Mouse (Mus musculus) gastrocnemius, adult 18-20 months (tissue): Measurements from ENCODE around the gene Irx3. TPM values are rescaled to one million over a fixed set of nuclear protein-coding genes. Genes with fewer than 3 reads are reported as not detected.

Experiments used
- DNase-seq: peaks from one replicate; pipeline ENCODE4 v3.0.0; 2021; ENCODE audit warnings: low spot score
- total RNA-seq, 2 experiments: library from RNA; stranded (reverse); gene quantifications; 2 replicates each; pipeline ENCODE4 v1.2.3; 2021

Gene Irx3
- total RNA-seq, 2 experiments from 2014 or later, result 4.5 TPM

DNA sequence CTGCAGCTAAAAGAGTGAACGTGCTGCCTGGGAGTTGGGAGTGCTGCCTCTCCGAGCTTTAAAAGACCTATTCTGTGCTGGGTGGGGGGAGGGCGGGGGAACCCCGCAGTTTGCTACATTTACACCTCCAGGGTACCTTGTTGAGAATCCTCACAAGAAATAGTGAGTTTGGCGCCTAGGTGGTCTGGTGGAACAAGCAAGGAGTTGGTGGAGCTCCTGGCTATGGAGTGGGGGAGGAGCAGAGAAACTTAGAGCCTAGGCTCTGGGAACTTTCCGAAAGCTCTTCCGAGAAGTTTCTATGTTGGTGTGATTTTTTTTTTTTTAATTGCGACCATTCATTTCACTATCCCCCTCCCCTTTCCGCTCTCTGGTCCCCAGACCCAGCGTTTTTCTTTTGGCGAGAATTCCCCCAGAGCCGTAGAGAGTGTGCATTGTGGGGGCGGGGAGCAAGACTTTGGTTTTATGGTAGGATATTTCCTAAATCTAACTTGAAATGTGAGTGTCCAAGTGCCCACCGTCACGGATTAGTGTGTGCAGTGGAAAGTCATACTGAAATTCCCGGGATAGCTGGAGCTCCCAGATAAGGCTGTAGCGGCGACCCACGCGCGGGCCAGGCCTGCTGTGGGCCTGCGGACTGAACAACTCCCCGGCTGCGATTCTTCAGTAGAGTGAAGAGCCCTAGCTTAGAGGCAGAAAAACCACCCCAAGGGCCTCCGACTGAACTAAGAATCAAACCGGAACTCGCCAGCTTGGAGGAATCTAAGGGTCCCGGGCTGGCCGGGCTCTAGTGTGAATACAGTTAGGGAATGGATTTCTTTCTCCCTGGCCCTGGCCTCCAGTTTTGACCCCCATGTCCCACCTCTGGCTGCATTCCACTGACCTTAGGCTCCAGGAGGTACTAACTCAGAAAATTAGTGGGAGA is 795 bp upstream of the Irx3 start:
- no peak for DNase-seq

DNA sequence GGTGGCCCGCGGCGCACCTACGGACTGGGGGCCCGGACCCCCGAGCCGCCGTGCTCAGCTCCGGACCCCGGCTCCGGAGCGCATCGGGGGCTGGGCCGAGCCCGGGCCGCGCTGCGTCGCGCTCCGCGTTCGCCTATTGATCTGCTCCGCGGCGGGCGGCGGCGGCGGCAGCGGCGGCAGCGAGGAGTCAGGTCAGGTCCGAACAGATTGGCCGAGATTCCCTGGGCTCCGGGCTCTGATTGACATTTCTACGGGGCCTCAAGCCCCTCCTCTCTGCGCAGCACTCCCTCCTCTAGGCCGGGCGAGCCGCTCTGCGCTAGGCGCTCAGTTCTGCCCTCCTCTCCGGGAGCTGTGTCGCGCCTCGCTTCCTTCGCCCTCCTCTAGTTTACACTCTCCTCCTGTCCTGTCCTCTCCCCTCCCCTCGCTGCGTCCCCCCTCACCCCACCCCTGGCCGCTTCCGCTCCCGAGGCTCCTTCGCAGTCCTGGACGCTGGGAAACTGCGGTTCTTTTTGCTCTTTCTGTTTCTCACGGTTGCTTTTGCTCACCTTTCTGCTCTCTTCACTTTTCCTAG is 541 bp downstream of the Irx3 start:
- DNase-seq, result peak; percentile 65

DNA sequence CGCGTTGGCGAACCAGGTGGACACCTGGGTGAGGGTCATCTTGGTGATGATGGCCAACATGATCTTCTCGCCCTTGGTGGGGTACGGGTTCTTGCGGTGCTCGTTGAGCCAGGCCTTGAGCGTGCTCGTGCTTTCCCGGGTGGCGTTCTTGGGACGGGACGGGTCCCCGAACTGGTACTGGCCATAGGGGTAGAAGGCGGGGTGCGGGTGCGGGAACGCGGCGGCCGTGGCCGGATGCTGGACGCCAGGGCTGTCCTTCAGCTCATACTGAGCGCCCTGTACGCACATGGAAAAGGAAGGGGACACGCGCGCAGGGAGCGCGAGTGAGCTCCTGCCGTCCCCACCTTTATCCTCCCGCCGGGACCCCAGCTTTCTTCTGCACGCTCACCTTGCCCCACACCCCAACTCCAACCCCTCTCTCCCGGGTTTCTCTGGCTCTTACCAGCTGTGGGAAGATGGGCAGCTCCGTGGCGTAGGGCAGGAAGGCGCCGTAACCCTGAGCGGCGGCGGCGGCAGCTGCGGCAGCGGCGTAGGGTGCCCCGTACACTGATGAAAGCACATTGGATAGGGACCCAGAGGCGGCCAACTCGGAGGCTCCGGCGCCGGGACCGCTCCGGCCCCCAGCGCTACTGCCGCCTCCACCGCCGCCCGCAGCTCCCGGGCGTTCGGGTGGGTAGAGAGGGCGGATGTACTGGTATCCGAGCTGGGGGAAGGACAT is 1.2 kb downstream of the Irx3 start:
- no peak for DNase-seq

DNA sequence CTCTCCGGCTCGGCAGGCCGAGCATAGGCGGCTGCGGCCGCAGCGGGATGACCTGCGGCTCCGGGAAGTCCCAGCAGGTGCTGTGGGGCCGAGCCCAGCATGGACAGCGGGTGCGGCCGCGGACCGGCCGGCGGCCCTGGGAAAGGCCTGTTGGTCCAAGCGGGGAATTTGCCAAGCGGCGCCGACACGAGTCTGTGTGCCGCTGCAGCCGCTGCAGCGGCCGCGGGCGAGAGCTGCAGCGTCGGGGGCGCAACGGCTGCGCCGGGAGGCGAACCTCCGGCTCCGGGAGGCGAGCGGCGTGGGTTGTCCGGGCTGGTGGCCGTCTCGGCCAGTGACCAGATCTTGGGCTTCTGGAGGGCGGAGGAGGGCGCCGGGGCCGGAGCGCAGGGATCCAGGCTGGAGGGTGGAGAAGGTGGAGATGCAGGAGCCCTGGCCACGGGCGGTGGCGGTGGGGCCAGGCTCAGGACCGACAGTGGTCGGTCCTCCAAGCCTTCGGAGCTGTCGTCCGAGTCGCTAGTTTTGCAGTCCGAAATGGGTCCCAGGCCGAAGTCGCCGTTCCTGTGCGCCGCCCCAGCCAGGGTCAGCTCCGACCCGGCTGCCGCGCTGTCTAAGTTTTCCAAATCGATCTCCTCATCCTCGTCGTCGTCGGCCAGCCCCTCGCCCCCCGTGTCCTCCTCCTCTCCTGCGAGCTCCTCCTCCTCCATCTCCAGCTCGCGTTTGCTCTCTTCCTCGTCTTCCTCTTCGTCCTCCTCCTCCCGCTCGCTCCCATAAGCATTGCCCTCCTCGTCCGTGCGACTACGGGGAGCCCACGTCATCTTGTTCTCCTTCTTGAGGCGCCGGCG is 2.0 kb downstream of the Irx3 start:
- no peak for DNase-seq

DNA sequence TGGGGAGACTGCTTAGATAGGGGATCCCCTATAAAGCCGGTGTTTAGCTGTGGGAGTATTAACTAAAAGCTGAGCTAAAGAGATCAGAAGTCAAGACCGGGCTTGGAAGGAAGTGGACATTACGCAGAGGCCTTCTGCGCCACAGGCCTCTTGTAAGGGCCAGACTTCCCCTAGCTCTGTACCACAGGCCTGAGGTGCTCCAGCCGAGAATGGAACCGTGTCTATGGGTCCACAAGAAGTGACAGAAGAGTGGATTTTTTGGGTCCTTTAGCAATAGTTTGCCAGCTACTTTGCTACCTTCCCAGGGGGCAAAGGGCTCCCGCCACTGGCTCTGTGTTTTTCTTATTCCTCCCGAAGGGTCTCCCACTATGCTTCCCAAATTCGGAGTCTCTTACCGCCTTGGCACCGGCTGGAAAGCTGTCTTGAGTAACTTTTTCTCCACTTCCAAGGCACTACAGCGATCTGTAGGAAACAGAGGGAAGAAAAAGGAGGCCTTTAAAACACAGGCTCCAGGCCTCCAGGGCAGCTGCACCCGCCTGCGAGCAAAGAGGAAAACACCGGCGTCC is 2.8 kb downstream of the Irx3 start:
- no peak for DNase-seq

DNA sequence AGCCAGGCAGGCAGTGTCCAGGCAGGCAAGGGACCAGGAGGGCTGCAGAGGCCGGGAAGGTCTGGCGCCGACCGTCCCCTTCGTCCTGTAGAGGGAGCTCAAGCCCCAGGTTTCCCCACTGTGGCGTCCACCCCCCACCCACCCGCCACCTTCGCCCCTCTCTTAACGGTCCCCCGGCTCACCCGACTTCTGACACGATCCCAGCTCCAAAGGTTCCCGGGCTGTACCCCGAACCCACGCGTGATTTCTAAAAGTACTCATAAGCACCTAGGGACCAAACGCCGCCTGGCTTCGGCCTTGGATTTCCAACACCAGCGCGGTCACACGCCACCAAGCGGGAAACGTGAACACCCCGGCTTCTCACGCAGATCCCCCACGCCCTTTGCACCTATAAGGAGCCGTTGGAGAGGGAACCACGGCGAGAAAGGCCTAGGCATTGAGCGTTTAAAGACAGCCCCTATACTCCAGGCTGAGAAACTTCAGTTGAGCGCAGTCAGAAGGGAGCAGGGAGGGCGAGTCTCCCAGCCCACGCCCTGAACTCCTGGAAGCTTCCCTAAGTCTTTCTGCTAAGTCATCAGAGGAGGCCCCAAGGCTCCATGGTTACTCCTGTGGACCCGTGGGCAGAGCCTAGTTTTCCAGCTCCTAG is 4.1 kb downstream of the Irx3 start:
- peak; percentile 71 for DNase-seq

DNA sequence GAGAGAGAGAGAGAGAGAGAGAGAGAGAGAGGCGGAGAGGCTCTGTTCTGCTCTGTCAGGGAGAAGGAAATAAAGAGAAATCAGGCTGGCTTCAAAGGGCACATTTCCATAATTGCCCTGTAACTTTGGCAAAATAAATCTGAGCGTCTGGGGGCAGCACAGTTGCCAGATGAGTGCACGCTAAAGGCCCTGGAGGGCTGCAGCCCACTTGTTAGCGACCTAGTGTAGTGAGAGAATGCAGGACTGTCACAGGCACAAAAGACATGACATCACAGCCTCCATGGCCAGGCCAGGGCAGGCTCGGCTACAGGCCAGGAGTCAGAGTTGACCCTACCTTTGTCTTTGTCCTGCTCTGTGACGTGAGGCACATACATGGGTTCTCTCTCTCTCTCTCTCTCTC is 8.0 kb downstream of the Irx3 start:
- DNase-seq, result no peak

DNA sequence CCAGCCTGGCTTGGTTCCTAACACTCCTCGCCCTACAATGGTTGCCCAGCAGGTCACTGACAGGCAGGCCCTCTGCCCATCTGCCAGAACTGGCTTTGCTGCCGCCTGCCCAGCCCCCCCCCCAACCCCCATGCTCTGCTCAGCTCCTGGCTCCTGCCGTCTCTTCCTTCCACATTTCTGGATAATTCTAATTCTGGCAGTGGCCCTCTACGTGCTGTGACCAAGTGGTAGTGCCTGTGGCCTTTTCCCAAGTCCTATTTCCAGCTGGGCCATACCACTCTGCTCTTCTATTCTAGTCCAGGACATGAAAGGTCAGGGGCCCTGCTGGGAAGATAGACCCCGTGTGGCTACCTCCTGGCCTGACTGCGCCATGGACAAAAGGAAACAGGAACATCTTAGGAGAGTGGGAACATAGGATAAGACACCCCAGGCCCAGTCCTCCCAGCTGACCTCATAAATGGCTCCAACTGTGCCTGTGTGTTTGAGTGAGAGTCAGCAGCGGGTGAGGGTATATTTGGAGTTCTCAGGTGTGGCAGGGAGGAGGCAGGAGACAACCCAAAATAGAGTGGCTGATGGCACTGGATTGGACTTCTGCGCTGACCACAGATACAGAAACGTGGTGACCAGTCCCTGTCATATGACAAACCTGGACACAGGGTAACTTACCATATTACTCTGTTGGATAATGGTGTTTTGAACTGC is 14.5 kb downstream of the Irx3 start:
- DNase-seq, result peak; percentile 65

DNA sequence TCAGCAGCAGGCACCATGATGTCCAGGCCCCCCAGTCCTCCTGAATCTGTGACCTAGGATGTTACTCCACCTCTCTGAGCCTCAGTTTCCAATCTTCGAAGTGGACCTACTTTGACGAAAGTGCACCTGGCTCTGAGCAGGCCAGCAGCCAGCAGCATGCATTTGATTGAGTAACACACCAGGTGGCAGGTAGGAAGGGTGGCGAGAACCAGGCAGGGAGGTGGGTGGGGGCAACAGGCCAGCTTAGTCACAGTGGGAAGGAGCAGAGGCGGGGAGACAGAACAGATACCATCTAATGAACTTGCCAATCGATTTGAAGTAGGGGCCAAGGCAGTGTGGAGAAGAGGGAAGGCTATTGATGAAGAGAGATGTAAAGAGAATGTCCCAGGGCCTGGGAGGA is 18.9 kb downstream of the Irx3 start:
- no peak for DNase-seq

DNA sequence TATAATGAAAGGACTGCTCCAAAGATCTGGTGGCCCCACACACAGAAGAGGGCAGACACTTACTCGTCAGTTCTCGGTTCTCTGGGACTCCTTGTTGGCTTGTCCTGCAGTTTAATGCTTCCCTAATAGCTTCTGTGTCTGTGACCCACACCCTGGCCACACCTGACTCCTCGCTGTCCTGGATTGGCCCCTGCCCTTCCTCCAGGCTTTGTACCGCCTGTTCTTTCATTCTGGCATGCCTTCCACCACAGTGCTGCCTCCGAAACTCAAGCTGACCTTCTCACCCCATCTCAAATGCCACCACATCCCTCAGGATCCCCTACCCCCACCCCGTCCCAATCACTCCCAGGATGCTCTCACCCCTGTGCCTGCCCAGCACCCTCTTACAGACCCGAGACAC is 19.7 kb downstream of the Irx3 start:
- DNase-seq, result peak; percentile 75

DNA sequence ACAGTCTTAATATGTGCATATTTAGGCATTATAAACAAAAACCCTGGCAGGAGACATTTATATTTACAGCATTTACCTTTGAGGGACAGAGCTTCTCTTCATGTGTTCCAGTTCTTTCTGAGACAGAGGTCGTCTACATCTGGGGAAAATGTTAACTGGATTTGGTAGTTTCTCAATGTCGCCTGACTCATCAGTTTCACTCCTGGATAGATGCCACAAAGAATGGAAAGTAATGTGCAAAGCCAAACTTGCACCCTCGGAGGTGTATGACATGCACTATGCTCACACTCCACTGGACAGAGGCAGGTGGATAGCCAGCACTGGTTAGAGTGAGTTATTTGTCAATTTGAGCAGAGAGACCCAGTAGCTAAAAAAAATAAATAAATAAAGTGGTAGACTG is 21.2 kb downstream of the Irx3 start:
- no peak for DNase-seq

DNA sequence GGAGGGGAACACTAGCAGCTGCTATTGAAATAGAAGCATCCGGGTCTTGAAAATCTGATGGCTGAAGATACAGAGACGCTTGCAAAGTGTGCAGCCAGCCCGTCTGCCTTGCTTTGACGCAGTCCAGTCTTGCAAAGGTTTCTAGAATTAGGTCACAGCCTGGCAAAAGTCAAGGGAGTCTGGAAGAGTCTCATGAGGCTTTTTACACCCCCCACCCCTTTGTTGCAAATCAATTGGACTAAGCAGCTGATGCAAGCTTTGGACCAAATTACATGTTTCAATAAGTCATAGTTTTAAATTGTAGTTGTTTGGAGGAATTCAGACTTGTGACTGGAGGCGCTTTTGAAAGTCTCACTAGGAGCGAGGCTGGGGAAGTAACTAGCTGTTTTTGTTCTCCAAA is 33.0 kb downstream of the Irx3 start:
- DNase-seq, result peak; percentile 52

DNA sequence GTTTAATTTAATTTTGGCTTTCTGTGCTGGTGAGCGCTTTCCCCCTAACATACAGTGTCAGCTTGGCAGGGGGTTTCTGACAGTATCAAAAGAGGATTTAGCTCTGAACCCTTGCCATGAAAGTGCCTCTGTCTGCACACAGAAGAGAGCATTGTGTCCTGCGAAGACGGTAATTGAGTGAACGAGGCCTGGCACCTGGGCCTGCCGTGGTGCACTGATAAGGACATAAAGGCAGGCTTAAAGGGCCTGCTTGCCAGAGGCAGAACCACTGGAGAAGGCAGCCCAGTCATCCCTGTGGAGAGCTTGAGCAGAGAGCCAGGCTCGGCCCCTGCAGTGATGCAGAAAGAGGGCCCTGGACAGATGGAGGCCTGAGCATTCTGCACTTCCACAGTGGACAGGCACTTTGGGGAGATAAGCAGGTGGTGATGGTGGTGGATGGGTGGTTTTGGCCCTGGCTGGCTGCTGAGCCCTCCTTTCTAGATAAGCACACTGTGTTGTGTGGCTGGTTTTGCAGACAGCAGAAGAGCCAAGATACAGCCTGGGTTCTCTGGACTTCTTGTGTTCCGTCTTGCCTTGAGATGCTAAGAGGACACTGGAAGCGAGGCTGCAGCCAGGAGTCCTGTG is 36.3 kb downstream of the Irx3 start:
- no peak for DNase-seq

DNA sequence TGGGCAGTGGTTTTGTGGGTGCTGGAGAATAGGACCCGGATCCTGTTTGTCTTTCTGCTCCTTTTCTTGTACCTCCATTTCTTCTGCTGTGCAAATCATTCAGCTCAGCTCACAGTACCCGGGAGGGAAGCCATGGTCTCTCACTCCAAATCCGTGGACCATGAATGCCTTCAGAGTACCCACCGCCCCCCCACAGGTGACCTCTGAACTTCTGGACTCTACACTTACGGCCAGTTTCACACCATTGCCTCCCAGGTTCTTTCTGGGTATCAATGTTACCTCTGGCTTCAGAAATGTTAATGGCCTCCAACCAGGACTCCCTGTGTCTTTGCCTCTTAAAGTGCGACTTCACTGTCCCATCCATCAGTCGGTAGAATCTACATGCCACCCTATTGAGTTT is 46.3 kb downstream of the Irx3 start:
- DNase-seq, result no peak

DNA sequence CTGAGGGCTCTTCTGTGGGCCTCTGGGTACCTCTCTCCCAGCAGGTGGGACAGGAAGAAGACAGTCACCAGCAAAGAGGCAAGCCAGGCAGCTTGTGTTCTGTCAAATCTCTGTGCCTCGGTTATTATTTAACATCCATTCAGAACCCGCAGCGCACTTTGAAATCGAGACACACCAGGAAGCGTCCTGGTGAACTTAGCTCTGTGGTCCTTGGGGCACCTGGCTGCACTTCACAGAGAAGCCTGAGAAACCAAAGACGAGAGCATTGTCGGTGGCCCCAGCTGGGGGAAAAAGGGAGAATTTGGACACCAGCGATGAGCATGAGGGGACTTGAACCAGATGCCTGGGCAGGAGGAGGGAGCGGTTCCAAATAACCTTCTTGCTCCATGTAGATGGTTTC is 46.8 kb downstream of the Irx3 start:
- DNase-seq, result no peak

DNA sequence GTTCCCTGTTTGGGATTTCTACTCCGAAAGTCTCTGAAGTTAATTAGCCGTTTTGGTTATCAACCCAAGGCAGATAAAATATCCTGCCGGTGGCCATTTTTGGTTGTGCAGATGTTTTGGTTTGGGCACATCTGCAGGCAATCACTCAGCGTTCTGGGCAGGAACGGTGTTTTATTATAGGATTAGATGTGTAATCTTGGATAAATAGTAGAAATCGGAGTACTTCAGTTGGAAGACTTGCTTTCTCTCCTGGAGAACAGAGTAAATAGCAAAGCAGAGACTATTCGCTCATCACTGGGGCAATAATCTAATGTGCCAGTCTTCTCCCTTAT is 51.1 kb downstream of the Irx3 start:
- no peak for DNase-seq

DNA sequence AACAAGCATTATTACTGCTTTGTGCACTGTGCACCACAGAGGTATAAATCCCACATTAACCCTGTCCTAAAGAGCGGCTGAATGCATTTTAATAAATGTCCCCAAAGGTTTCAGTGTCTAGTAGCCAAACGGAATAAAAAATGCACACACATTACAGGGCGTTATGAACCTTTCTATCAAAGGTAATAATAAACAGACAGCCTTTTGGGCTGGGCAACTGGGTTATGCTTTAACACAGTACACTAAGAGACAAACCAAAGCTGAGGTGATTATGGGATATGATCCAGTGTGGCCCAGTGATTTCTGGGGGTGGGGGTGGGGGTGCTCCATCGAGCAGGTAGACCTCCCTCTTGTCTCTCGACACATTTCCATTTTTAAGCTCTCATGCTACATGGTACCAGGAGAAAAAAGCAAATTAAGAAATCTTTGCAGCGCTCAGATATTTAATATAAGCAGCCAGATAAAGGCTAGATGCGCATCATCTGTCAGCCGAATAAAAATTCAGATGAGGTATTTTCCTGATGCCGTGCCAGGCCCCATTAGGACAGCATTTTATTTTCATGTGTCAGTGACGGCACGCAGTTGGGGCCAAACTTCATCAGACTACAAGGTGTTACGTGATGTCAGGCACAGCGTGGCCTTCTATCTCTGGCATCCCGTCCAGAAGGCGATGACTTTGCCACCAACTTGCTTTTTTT is 51.6 kb downstream of the Irx3 start:
- DNase-seq, result peak; percentile 54

DNA sequence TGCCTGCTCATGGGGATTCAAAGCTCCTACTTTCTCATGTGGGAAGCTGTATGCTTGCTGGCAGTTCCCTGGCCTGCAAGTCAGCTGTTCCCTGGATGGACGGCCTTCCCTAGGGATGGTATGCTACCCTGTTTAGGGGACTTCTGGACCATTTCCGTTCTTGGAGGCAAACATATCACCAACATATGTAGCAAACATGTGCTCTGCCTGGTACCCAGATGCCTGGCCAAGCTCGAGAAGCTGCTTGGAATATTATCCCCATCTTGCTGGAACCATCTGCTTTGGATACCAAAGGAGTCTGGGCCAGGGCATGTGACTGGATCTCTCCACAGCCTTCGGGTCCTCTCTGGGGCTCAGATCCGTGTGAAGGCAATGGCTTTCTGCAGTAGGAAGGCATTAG is 52.5 kb downstream of the Irx3 start:
- DNase-seq, result no peak
